Mouse (Mus musculus) heart, adult 2 months (tissue): ENCODE data around the gene Fgd4.

ENCODE experiments used
- CTCF ChIP-seq: fragments of 200-600 bp; IDR thresholded peaks from 2 replicates; pipeline ENCODE4 v1.8.1; 2022; ENCODE audit warnings: antibody characterized with exemption, mild to moderate bottlenecking, moderate library complexity
- POLR2A ChIP-seq: fragments of 200-500 bp; IDR thresholded peaks from 2 replicates; pipeline ENCODE4 v1.6.1; 2011; ENCODE audit warnings: mild to moderate bottlenecking, low read depth, low read length, control low read depth; ENCODE audit not compliant: insufficient read depth

DNA sequence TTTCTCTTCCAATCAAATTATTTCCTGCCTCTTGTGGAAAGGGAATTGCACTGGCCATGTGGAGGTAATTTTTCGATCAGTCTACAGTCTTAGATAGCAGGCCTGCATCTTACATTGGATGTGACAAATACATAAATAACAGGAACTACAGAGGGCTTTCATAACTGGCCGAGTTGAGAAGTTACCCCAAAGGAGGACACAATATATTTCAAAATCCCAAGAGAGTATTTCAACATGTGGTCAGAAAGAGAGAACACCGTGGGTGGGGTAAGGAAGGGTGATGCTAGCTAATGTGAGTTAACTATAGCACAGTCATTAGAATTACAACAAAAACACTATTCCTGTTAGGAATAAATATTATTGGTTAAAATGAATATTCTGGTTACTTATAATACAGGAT lies 29.0 kb downstream of the Fgd4 start:
- TF ChIP-seq CTCF (no peak), POLR2A (no peak)
